Mouse (Mus musculus) forebrain, embryonic 11.5 days (tissue): ENCODE measurements around the gene Tff3. TPM values are rescaled to one million over a fixed set of nuclear protein-coding genes. Genes with fewer than 3 reads are reported as not detected.

Source experiments
- ATAC-seq: fragments of 200-750 bp; cut with Nextera tagmentation; replicated peaks from 2 replicates; pipeline ENCODE4 v1.8.0; 2017; ENCODE audit warnings: moderate TSS enrichment; ENCODE audit not compliant: low FRiP score
- DNase-seq: peaks from one replicate; pipeline ENCODE4 v3.0.0-alpha.2; 2017; ENCODE audit warnings: low spot score
- H3K27ac ChIP-seq: fragments of 300-500 bp; sonication (generic); 2 replicates; pipeline ENCODE4 v1.5.1; 2014; ENCODE audit warnings: low read depth, low read length
- H3K27me3 ChIP-seq: fragments of 300-500 bp; sonication (generic); 2 replicates; pipeline ENCODE4 v1.6.1; 2014; ENCODE audit warnings: mild to moderate bottlenecking, low read length, mixed read lengths; ENCODE audit not compliant: control insufficient read depth, insufficient read depth
- H3K36me3 ChIP-seq: fragments of 300-500 bp; sonication (generic); 2 replicates; pipeline ENCODE4 v1.6.1; 2014; ENCODE audit warnings: mild to moderate bottlenecking, low read length, moderate library complexity, mixed read lengths; ENCODE audit not compliant: control insufficient read depth, insufficient read depth
- H3K4me1 ChIP-seq: fragments of 300-500 bp; sonication (generic); replicated peaks from 2 replicates; pipeline ENCODE4 v1.6.1; 2014; ENCODE audit warnings: low read length, mixed read lengths; ENCODE audit not compliant: control insufficient read depth, insufficient read depth
- H3K4me2 ChIP-seq: fragments of 300-500 bp; sonication (generic); 2 replicates; pipeline ENCODE4 v1.6.1; 2014; ENCODE audit warnings: low read depth, mild to moderate bottlenecking, low read length, moderate library complexity, mixed read lengths; ENCODE audit not compliant: severe bottlenecking
- H3K4me3 ChIP-seq: fragments of 300-500 bp; sonication (generic); 2 replicates; pipeline ENCODE4 v1.5.1; 2014; ENCODE audit warnings: low read depth, low read length
- H3K9ac ChIP-seq: fragments of 300-500 bp; sonication (generic); 2 replicates; pipeline ENCODE4 v1.6.1; 2014; ENCODE audit warnings: low read length
- H3K9me3 ChIP-seq: fragments of 300-500 bp; sonication (generic); 2 replicates; pipeline ENCODE4 v1.6.1; 2016; ENCODE audit warnings: low read length, mixed read lengths; ENCODE audit not compliant: control insufficient read depth
- WGBS: fragments of 180-500 bp; shearing (Covaris S2); extraction: QIAGEN DNeasy Blood & Tissue Kit; methylation state at CpG from one replicate; pipeline ENCODE4 v1.1.7; 2014; 5-methylcytosine and 5-hydroxymethylcytosine counted together
- polyA plus RNA-seq: library from polyadenylated mRNA; unstranded; fragments of >200 nt; fragmentation: Nextera tagmentation; extraction: Ambion mirVana; gene quantifications from 2 replicates; pipeline ENCODE4 v1.2.1, GENCODE M21; 2014

Tff3 gene
- polyA plus RNA-seq, 1 experiment from 2014 or later, result 1.2 TPM

DNA sequence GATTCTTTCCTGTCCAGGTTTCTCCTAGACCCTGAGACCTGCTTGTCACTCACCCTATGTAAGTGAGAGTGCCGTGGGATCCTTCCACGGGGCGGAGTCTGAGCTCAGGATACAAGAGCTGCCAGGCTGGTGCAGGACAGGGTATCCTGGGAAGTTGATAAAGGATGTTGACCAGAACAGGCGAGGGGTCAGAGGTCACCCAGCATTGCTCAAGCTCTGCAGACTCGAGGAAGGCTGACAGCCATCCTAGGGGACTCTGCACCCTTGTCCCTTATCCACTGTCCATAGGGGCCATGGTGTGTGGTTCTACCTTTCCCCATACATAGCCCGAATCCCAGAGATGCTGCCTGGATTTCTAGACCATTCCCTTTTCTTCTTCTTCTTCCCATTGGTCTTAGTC lies 13.4 kb downstream of the Tff3 start:
- Histone ChIP-seq H3K4me3 (no peak overlapping the region), H3K36me3 (no peaks in the 10 kb centered on the region), H3K27ac (no peak overlapping the region), H3K27me3 (no peaks in the 10 kb centered on the region), H3K9me3 (no peaks in the 10 kb centered on the region), H3K9ac (no peak overlapping the region), H3K4me1 (peaks cover 11% of the 10 kb centered on the region), H3K4me2 (no peak overlapping the region)
- WGBS, result 78% methylated on average over 6 of the region's 6 CpGs
- ATAC-seq, result no peak
- no peak for DNase-seq

DNA sequence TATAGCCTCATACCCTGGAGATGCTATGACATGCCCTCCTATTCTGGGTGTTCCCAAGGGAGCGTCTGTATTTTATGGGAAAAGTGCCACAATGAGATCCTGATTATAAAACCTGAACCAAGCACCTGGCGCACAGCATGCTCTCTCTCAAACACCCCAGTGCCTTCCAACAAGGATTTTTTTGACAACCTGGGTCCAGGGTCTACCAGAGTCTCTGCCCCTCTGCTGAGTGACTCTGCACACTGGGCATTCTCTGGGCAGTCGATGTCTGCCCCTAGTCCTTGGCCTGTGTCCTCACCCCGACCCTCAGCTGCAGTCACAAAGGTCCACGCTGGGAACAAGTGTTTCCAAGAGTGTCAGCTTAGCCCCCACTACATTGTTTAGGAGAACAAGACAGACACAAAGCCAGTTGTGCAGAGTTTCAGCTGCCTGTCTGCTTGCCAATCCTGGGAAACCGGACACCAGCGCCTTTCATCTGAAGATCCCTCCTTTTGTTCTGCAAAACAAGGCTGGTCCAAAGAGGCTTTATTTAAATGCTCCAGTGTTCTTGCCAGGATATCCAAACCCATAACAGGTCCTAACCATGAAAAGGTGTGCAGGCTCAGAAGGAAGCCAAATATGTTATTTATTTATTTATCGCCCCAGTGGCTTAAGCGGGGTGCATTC lies 16.1 kb downstream of the Tff3 start:
- no peak overlapping the region for H3K4me2 ChIP-seq
- DNase-seq (no peak), ATAC-seq (no peak; the same call in 1 of the 2 replicates)
- H3K9me3 ChIP-seq, result no peaks in the 10 kb centered on the region
- no peaks in the 10 kb centered on the region for H3K27me3 ChIP-seq
- no peak overlapping the region for H3K27ac ChIP-seq
- 27% methylated on average over 9 of the region's 9 CpGs for WGBS
- H3K36me3 ChIP-seq, result no peaks in the 10 kb centered on the region
- no peak overlapping the region for H3K4me3 ChIP-seq
- peaks cover 11% of the 10 kb centered on the region for H3K4me1 ChIP-seq
- H3K9ac ChIP-seq, result no peak overlapping the region

DNA sequence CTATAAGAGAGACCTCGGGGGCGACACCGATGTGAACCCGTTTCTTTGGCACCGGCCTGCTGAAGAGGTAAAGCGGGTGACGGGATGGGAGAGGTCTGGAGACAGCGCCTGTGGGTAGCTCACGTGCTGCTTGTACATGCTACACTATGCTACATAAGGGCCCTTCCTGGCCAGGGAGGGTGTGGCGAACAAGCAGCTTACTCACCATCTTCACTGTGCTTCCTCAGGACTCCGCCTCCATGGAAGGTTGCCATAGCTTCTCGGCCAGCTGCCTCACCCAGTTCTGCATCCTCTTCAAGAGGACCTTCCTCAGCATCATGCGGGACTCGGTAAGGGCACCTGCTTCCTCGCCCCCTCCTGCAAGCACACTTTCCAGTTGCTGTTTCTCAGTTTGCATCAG lies 21.1 kb downstream of the Tff3 start:
- no peak for DNase-seq
- Histone ChIP-seq H3K27ac (no peak overlapping the region), H3K4me1 (peaks cover 3% of the 10 kb centered on the region), H3K4me3 (no peak overlapping the region), H3K27me3 (no peaks in the 10 kb centered on the region), H3K4me2 (no peak overlapping the region), H3K36me3 (no peaks in the 10 kb centered on the region), H3K9me3 (no peaks in the 10 kb centered on the region), H3K9ac (no peak overlapping the region)
- no peak for ATAC-seq
- 93% methylated on average over 15 of the region's 15 CpGs for WGBS

DNA sequence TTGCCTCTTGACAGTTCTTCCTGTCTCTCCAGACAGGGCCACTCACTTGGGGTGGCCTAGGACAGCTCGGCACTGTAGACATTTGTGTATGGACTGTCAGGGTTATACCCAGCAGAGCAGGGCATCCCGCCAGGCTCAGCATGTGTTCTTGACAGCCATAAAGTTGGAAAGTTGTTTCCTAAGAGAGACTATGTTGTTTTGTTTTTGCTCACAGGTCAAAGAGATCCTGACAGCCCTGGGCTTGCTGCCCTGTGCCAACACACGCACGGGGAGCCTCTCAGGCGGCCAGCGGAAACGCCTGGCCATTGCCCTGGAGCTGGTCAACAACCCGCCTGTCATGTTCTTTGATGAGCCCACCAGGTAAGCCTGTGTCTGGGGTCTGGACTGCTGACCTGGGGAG lies 25.6 kb downstream of the Tff3 start:
- 87% methylated on average over 8 of the region's 8 CpGs for WGBS
- no peak for ATAC-seq
- DNase-seq, result no peak
- Histone ChIP-seq H3K9ac (no peak overlapping the region), H3K4me3 (no peak overlapping the region), H3K27ac (no peak overlapping the region), H3K9me3 (no peaks in the 10 kb centered on the region), H3K36me3 (no peaks in the 10 kb centered on the region), H3K4me1 (no peaks in the 10 kb centered on the region), H3K4me2 (no peak overlapping the region), H3K27me3 (no peaks in the 10 kb centered on the region)

DNA sequence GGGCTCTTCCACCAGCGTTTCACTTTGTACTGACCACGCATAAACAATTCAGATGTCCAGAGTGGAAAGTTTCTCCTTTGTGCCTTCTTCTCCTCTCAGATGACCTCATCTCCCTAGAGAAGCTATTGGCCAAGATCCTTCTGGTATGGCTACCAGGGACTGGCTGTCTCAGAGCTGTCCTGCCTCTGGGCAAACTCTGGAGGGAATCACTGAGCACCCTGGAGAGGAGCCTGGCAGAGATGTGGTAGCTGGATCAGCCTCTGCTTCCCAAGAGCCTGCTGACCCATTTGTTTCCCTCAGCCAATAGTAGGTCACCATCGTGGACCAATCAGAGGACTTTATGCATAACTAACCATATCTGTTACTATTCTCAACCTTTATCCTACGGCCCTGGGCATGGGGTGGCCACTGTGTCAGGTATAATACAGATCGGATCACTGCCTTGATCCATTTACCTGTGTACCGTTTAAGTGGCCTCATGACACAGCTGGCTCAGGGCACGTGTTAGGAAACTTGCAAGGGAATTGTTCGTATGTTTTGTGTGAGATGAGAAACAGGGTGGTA lies 26.4 kb downstream of the Tff3 start:
- no peak overlapping the region for H3K4me2 ChIP-seq
- 87% methylated on average over 8 of the region's 8 CpGs for WGBS

DNA sequence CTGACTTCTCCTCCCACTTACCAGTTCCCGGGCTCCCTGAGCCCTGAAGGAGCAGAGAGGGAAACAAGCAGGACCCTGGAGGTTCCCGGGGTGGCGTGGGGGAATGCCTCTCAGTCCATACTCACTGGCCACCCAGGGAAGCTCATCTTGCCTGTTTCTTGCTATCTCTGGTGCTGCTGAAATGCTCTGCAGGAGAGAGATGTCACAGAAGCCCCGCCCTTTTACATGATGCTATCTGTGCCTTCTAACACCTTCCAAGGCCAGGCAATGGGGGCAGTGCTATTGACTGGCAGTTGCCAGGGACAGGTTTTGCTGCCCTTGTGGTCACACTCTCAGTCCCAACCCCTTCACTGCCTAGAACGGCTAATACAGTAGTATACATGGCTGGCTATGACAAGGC lies 30.7 kb downstream of the Tff3 start:
- Histone ChIP-seq H3K4me2 (no peak overlapping the region), H3K4me1 (no peaks in the 10 kb centered on the region), H3K9me3 (no peaks in the 10 kb centered on the region), H3K27ac (no peak overlapping the region), H3K36me3 (no peaks in the 10 kb centered on the region), H3K9ac (no peak overlapping the region), H3K27me3 (no peaks in the 10 kb centered on the region), H3K4me3 (no peak overlapping the region)
- DNase-seq (no peak), ATAC-seq (no peak)
- WGBS, result 84% methylated on average over 5 of the region's 5 CpGs

More for the DNA sequence above, 26.4 kb downstream of the Tff3 start:
- H3K27me3 ChIP-seq, result no peaks in the 10 kb centered on the region
- DNase-seq (no peak), ATAC-seq (no peak)
- H3K36me3 ChIP-seq, result no peaks in the 10 kb centered on the region
- H3K4me3 ChIP-seq, result no peak overlapping the region
- H3K27ac ChIP-seq, result no peak overlapping the region
- no peaks in the 10 kb centered on the region for H3K9me3 ChIP-seq
- H3K4me1 ChIP-seq, result no peaks in the 10 kb centered on the region
- H3K9ac ChIP-seq, result no peak overlapping the region

DNA sequence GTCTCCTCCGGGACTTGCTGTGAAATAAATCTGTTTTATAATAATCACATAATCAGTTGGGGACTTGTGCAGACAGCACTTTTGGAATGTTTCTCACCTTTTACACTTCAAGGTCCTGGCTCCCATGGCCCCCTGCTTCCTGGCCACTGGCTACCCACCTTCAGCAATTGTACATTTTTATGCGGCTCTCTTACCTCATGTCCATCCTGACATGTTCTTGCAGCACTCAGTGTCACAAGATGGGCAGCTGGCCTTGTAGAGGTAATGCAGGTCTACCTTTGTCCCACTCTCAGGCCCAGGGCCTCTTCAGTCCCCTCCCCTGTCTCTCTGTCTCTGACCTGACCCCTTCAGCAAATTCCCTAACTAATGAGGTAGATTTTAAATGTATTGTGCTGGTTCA lies 32.6 kb downstream of the Tff3 start:
- H3K4me1 ChIP-seq, result no peaks in the 10 kb centered on the region
- no peak for ATAC-seq
- no peak overlapping the region for H3K9ac ChIP-seq
- H3K9me3 ChIP-seq, result no peaks in the 10 kb centered on the region
- no peaks in the 10 kb centered on the region for H3K27me3 ChIP-seq
- H3K27ac ChIP-seq, result no peak overlapping the region
- DNase-seq, result no peak
- H3K4me2 ChIP-seq, result no peak overlapping the region
- no peaks in the 10 kb centered on the region for H3K36me3 ChIP-seq
- WGBS, result 100% methylated on average over 2 of the region's 2 CpGs
- H3K4me3 ChIP-seq, result no peak overlapping the region

DNA sequence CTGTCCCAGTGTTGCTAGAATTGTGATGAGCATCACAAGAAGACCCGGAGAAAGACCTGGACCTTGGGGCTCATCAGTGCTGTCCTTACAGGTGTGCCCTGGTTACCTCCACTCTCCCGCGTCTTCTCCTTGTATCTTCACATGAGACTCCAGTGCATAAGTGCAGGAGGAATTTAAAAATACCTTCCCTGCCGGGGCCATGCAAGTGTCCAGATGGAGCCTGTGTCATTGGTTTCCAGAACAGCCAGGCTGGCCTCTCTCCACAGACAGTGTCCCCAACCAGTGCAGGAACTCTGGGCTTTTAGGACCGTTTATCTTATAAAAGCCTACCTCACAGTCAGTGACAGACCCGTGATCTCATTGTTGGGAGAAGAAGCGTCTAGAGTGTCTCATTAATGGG lies 33.9 kb downstream of the Tff3 start:
- Histone ChIP-seq H3K27ac (no peak overlapping the region), H3K36me3 (no peaks in the 10 kb centered on the region), H3K4me1 (no peaks in the 10 kb centered on the region; the same call in 1 of the 2 replicates), H3K4me3 (no peak overlapping the region), H3K4me2 (no peak overlapping the region), H3K27me3 (no peaks in the 10 kb centered on the region), H3K9me3 (no peaks in the 10 kb centered on the region), H3K9ac (no peak overlapping the region)
- WGBS, result 93% methylated on average over 7 of the region's 7 CpGs
- no peak for ATAC-seq
- DNase-seq, result no peak

DNA sequence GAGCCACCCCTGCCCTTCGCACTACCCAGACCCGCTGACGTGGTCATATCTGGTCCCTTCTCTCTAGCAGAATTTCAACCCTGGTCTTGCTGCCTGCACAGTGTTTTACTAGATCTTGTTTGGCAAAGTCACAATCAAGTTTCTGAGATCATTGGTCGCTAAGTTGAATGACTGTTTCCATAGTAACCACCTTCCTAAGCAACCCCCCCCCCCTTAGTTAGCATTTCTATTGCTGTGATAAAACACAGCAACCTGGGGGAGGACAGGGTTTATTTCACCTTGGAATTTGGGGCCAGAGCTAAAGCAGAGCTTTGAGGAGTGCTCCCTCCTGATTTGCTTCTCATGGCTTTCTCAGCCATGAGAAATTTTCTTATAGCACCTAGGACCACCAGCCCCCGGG lies 34.7 kb downstream of the Tff3 start:
- DNase-seq (no peak), ATAC-seq (no peak)
- 61% methylated on average over 5 of the region's 5 CpGs for WGBS
- Histone ChIP-seq H3K4me3 (no peak overlapping the region), H3K27ac (no peak overlapping the region), H3K36me3 (no peaks in the 10 kb centered on the region), H3K27me3 (no peaks in the 10 kb centered on the region), H3K4me2 (no peak overlapping the region), H3K9me3 (no peaks in the 10 kb centered on the region), H3K4me1 (peaks cover under 1% of the 10 kb centered on the region; the same call in 1 of the 2 replicates), H3K9ac (no peak overlapping the region)
